Mouse (Mus musculus): ENCODE measurements around the gene Utf1. TPM values are rescaled to one million over a fixed set of nuclear protein-coding genes. Genes with fewer than 3 reads are reported as not detected.
A peak's percentile ranks its signal among the peaks of the same experiment; 100 is the strongest.

Gene Utf1
- polyA plus RNA-seq, 1 experiment from 2014 or later = not detected

GRCm38 (mm10) chr7:139916345-139916744 is 27.2 kb upstream of the Utf1 start:
- ATAC-seq (ENCODE audit: insufficient number of reproducible peaks, insufficient read depth, low FRiP score, low read depth) = no peak
- Histone ChIP-seq H3K4me1 (ENCODE audit: control insufficient read depth, insufficient read depth, low read length) (peaks cover 9% of the 10 kb centered on the region; the same call in 1 of the 2 replicates), H3K36me3 (ENCODE audit: control insufficient read depth, insufficient read depth, low read length) (no peaks in the 10 kb centered on the region), H3K4me3 (ENCODE audit: low read depth, low read length) (no peak overlapping the region), H3K9ac (replicated peaks; ENCODE audit: low read depth, low read length) (no peak overlapping the region), H3K4me2 (replicated peaks; ENCODE audit: low read depth, low read length) (no peak overlapping the region), H3K9me3 (ENCODE audit: control insufficient read depth, low read depth, low read length) (no peaks in the 10 kb centered on the region), H3K27me3 (ENCODE audit: control insufficient read depth, insufficient read depth, low read length) (no peaks in the 10 kb centered on the region), H3K27ac (ENCODE audit: low read length) (no peak overlapping the region)
- WGBS = 0% methylated on average over 1 of the region's 1 CpGs

GRCm38 (mm10) chr7:139918262-139918661 is 25.3 kb upstream of the Utf1 start:
- Histone ChIP-seq H3K4me3 (ENCODE audit: low read depth, low read length) (no peak overlapping the region), H3K9me3 (ENCODE audit: control insufficient read depth, low read depth, low read length) (no peaks in the 10 kb centered on the region), H3K4me1 (ENCODE audit: control insufficient read depth, insufficient read depth, low read length) (peaks cover 9% of the 10 kb centered on the region; the same call in 1 of the 2 replicates), H3K27me3 (ENCODE audit: control insufficient read depth, insufficient read depth, low read length) (no peaks in the 10 kb centered on the region), H3K9ac (replicated peaks; ENCODE audit: low read depth, low read length) (no peak overlapping the region), H3K27ac (ENCODE audit: low read length) (no peak overlapping the region), H3K4me2 (replicated peaks; ENCODE audit: low read depth, low read length) (no peak overlapping the region), H3K36me3 (ENCODE audit: control insufficient read depth, insufficient read depth, low read length) (no peaks in the 10 kb centered on the region)
- ATAC-seq (ENCODE audit: insufficient number of reproducible peaks, insufficient read depth, low FRiP score, low read depth) = no peak
- WGBS = 79% methylated on average over 4 of the region's 4 CpGs

DNA sequence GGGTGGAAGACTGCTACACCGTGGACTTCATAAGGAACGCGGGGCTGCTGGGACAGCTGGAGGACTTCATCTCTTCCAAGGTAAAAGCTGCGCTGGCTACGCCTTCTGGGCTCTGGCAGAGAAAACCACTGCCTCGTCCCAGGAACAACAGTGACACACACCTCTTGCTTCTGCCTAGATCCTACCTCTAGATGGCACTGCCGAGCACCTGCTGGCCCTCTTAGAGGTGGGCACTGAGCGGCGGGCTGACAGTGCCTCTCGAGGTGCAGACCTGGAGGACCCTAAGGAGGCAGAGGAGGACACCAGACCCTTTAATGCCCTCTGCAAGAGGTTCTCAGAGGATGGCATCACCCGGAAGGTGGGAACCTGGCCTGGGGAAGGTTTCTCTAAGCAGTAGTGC is 12.9 kb upstream of the Utf1 start:
- H3K27ac ChIP-seq (ENCODE audit: low read length) = no peak overlapping the region
- no peaks in the 10 kb centered on the region for H3K4me1 ChIP-seq (ENCODE audit: control insufficient read depth, insufficient read depth, low read length)
- no peak overlapping the region for H3K9ac ChIP-seq (replicated peaks; ENCODE audit: low read depth, low read length)
- H3K36me3 ChIP-seq (ENCODE audit: control insufficient read depth, insufficient read depth, low read length) = no peaks in the 10 kb centered on the region
- no peaks in the 10 kb centered on the region for H3K27me3 ChIP-seq (ENCODE audit: control insufficient read depth, insufficient read depth, low read length)
- H3K4me2 ChIP-seq (replicated peaks; ENCODE audit: low read depth, low read length) = no peak overlapping the region
- ATAC-seq (ENCODE audit: insufficient number of reproducible peaks, insufficient read depth, low FRiP score, low read depth) = no peak
- 10% methylated on average over 11 of the region's 11 CpGs for WGBS
- H3K9me3 ChIP-seq (ENCODE audit: control insufficient read depth, low read depth, low read length) = no peaks in the 10 kb centered on the region
- H3K4me3 ChIP-seq (ENCODE audit: low read depth, low read length) = no peak overlapping the region

- WGBS = 85% methylated on average over 10 of the region's 10 CpGs
- no peak overlapping the region for H3K4me3 ChIP-seq (ENCODE audit: low read depth, low read length)
Measured at GRCm38 (mm10) chr7:139936705-139937104, 6.9 kb upstream of the Utf1 start.

GRCm38 (mm10) chr7:139937138-139937537 is 6.5 kb upstream of the Utf1 start:
- 58% methylated on average over 3 of the region's 3 CpGs for WGBS
- no peaks in the 10 kb centered on the region for H3K9me3 ChIP-seq (ENCODE audit: control insufficient read depth, low read depth, low read length)
- H3K9ac ChIP-seq (replicated peaks; ENCODE audit: low read depth, low read length) = no peak overlapping the region
- no peak overlapping the region for H3K27ac ChIP-seq (ENCODE audit: low read length)
- no peak overlapping the region for H3K4me2 ChIP-seq (replicated peaks; ENCODE audit: low read depth, low read length)
- H3K36me3 ChIP-seq (ENCODE audit: control insufficient read depth, insufficient read depth, low read length) = no peaks in the 10 kb centered on the region
- H3K4me3 ChIP-seq (ENCODE audit: low read depth, low read length) = no peak overlapping the region
- peaks cover 5% of the 10 kb centered on the region; the same call in 1 of the 2 replicates for H3K27me3 ChIP-seq (ENCODE audit: control insufficient read depth, insufficient read depth, low read length)
- ATAC-seq (ENCODE audit: insufficient number of reproducible peaks, insufficient read depth, low FRiP score, low read depth) = no peak
- no peaks in the 10 kb centered on the region for H3K4me1 ChIP-seq (ENCODE audit: control insufficient read depth, insufficient read depth, low read length)

More at GRCm38 (mm10) chr7:139936705-139937104, 6.9 kb upstream of the Utf1 start:
- Histone ChIP-seq H3K27me3 (ENCODE audit: control insufficient read depth, insufficient read depth, low read length) (0 out of 2 replicates have a peak, but pooled peaks cover under 1% of the 10 kb centered on the region), H3K4me1 (ENCODE audit: control insufficient read depth, insufficient read depth, low read length) (no peaks in the 10 kb centered on the region), H3K36me3 (ENCODE audit: control insufficient read depth, insufficient read depth, low read length) (no peaks in the 10 kb centered on the region), H3K4me2 (replicated peaks; ENCODE audit: low read depth, low read length) (no peak overlapping the region), H3K9me3 (ENCODE audit: control insufficient read depth, low read depth, low read length) (no peaks in the 10 kb centered on the region), H3K9ac (replicated peaks; ENCODE audit: low read depth, low read length) (no peak overlapping the region), H3K27ac (ENCODE audit: low read length) (no peak overlapping the region)
- no peak for ATAC-seq (ENCODE audit: insufficient number of reproducible peaks, insufficient read depth, low FRiP score, low read depth)

- H3K4me1 ChIP-seq (ENCODE audit: control insufficient read depth, insufficient read depth, low read length) = no peaks in the 10 kb centered on the region
- no peak overlapping the region for H3K9ac ChIP-seq (replicated peaks; ENCODE audit: low read depth, low read length)
- 61% methylated on average over 5 of the region's 5 CpGs for WGBS
- no peaks in the 10 kb centered on the region for H3K36me3 ChIP-seq (ENCODE audit: control insufficient read depth, insufficient read depth, low read length)
- no peaks in the 10 kb centered on the region for H3K9me3 ChIP-seq (ENCODE audit: control insufficient read depth, low read depth, low read length)
- ATAC-seq (ENCODE audit: insufficient number of reproducible peaks, insufficient read depth, low FRiP score, low read depth) = no peak
- no peak overlapping the region for H3K4me3 ChIP-seq (ENCODE audit: low read depth, low read length)
- H3K27me3 ChIP-seq (ENCODE audit: control insufficient read depth, insufficient read depth, low read length) = peaks cover 10% of the 10 kb centered on the region
- H3K27ac ChIP-seq (ENCODE audit: low read length) = no peak overlapping the region
- H3K4me2 ChIP-seq (replicated peaks; ENCODE audit: low read depth, low read length) = no peak overlapping the region
Measured at GRCm38 (mm10) chr7:139937810-139938209, 5.8 kb upstream of the Utf1 start.

DNA sequence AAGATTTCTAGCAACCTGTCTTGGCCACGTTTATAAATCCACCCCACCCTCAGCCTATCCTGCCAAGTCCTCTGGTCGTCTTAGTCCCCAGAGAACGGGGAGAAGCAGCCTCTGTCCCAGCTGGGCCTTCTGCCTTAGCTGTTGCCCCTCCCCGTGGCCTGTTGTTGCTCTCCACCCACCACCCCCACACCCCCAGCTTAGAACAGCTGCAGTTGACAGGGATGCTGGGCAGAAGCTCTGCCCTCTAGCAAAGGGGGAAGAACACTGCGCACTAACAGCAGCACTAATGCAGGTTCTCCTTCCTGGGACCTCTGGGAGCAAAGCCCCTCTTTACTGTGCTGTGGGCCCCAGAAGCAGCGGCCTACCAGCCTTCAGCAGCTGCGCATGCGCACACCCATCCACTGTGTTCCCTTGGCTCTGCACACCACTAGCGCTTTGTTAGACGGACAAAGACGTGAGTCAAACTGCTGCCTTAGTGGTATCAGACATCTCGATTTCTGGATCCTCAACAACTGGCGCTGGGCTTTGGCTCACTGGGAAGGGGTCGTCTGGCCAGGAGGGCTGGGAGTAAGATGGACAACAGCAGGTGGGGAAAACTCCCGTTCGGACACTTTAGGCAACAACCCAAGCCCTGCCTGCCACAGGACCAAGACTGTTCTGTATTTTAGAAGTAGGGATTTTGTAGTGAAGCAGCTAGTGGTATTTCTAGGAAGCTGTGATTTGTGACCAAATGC is 2.9 kb upstream of the Utf1 start:
- 61% methylated on average over 16 of the region's 16 CpGs for WGBS
- Histone ChIP-seq H3K4me1 (ENCODE audit: control insufficient read depth, insufficient read depth, low read length) (peaks cover 10% of the 10 kb centered on the region; the same call in 1 of the 2 replicates), H3K9ac (replicated peaks; ENCODE audit: low read depth, low read length) (no peak overlapping the region), H3K27me3 (ENCODE audit: control insufficient read depth, insufficient read depth, low read length) (peaks cover 30% of the 10 kb centered on the region), H3K4me2 (replicated peaks; ENCODE audit: low read depth, low read length) (no peak overlapping the region), H3K36me3 (ENCODE audit: control insufficient read depth, insufficient read depth, low read length) (no peaks in the 10 kb centered on the region), H3K4me3 (ENCODE audit: low read depth, low read length) (no peak overlapping the region), H3K27ac (ENCODE audit: low read length) (no peak overlapping the region), H3K9me3 (ENCODE audit: control insufficient read depth, low read depth, low read length) (no peaks in the 10 kb centered on the region)
- ATAC-seq (ENCODE audit: insufficient number of reproducible peaks, insufficient read depth, low FRiP score, low read depth) = no peak

- H3K27me3 ChIP-seq (ENCODE audit: control insufficient read depth, insufficient read depth, low read length) = peaks cover 39% of the 10 kb centered on the region
- no peaks in the 10 kb centered on the region for H3K9me3 ChIP-seq (ENCODE audit: control insufficient read depth, low read depth, low read length)
- H3K4me1 ChIP-seq (ENCODE audit: control insufficient read depth, insufficient read depth, low read length) = peaks cover 11% of the 10 kb centered on the region; the same call in 1 of the 2 replicates
- WGBS = 4% methylated on average over 63 of the region's 68 CpGs
- H3K4me2 ChIP-seq (replicated peaks; ENCODE audit: low read depth, low read length) = peak overlapping the region; percentile 47
- H3K9ac ChIP-seq (replicated peaks; ENCODE audit: low read depth, low read length) = no peak overlapping the region
- H3K4me3 ChIP-seq (ENCODE audit: low read depth, low read length) = peak overlapping the region; percentile 28
- no peaks in the 10 kb centered on the region for H3K36me3 ChIP-seq (ENCODE audit: control insufficient read depth, insufficient read depth, low read length)
- ATAC-seq (ENCODE audit: insufficient number of reproducible peaks, insufficient read depth, low FRiP score, low read depth) = no peak
- H3K27ac ChIP-seq (ENCODE audit: low read length) = no peak overlapping the region
Measured at GRCm38 (mm10) chr7:139944291-139945240, 977 bp downstream of the Utf1 start.
